Mouse (Mus musculus): ENCODE results near the gene Stx3.

The Stx3 gene

GRCm38 (mm10) chr19:11807822-11808221 lies 11.4 kb downstream of the Stx3 start:
- DNase-seq (ENCODE audit: low spot score), result no peak

GRCm38 (mm10) chr19:11807251-11807650 lies 12.0 kb downstream of the Stx3 start:
- DNase-seq (ENCODE audit: low spot score), result no peak

- no peak for DNase-seq (ENCODE audit: low spot score)
Observed at GRCm38 (mm10) chr19:11804423-11804822, 14.8 kb downstream of the Stx3 start.

- DNase-seq (ENCODE audit: low spot score), result no peak
Observed at GRCm38 (mm10) chr19:11800531-11801315, 18.5 kb downstream of the Stx3 start.

GRCm38 (mm10) chr19:11794447-11794846 lies 24.8 kb downstream of the Stx3 start:
- DNase-seq (ENCODE audit: low spot score), result no peak

GRCm38 (mm10) chr19:11793741-11794359 lies 25.4 kb downstream of the Stx3 start:
- DNase-seq (ENCODE audit: low spot score), result no peak

- DNase-seq (ENCODE audit: low spot score), result no peak
Observed at GRCm38 (mm10) chr19:11791825-11792224, 27.4 kb downstream of the Stx3 start.

- DNase-seq (ENCODE audit: low spot score), result no peak
Observed at GRCm38 (mm10) chr19:11788876-11789275, 30.3 kb downstream of the Stx3 start.

GRCm38 (mm10) chr19:11787826-11788225 lies 31.4 kb downstream of the Stx3 start:
- DNase-seq (ENCODE audit: low spot score), result no peak

- no peak for DNase-seq (ENCODE audit: low spot score)
Observed at GRCm38 (mm10) chr19:11785409-11786154, 33.6 kb downstream of the Stx3 start.

GRCm38 (mm10) chr19:11777191-11777865 lies 41.9 kb downstream of the Stx3 start:
- no peak for DNase-seq (ENCODE audit: low spot score)

GRCm38 (mm10) chr19:11770205-11770892 lies 48.9 kb downstream of the Stx3 start, which contains the start of gene Mrpl16:
Gene Mrpl16 (plus strand): TSS chr19:11770391.
- peak; percentile 91 for DNase-seq (ENCODE audit: low spot score)

- no peak for DNase-seq (ENCODE audit: low spot score)
Observed at GRCm38 (mm10) chr19:11769257-11769920, 49.8 kb downstream of the Stx3 start.

- no peak for DNase-seq (ENCODE audit: low spot score)
Observed at GRCm38 (mm10) chr19:11768163-11768562, 51.0 kb downstream of the Stx3 start.

GRCm38 (mm10) chr19:11766413-11766812 lies 52.8 kb downstream of the Stx3 start:
- no peak for DNase-seq (ENCODE audit: low spot score)

GRCm38 (mm10) chr19:11765059-11765458 lies 54.1 kb downstream of the Stx3 start:
- DNase-seq (ENCODE audit: low spot score), result no peak

- no peak for DNase-seq (ENCODE audit: low spot score)
Observed at GRCm38 (mm10) chr19:11747298-11747697, 71.9 kb downstream of the Stx3 start, which contains the start of gene Gif. Gene Gif (plus strand): TSS chr19:11747554.

GRCm38 (mm10) chr19:11745680-11746079 lies 73.5 kb downstream of the Stx3 start:
- no peak for DNase-seq (ENCODE audit: low spot score)

- no peak for DNase-seq (ENCODE audit: low spot score)
Observed at GRCm38 (mm10) chr19:11736455-11736854, 82.7 kb downstream of the Stx3 start.

GRCm38 (mm10) chr19:11730278-11730677 lies 88.9 kb downstream of the Stx3 start:
- DNase-seq (ENCODE audit: low spot score), result no peak

GRCm38 (mm10) chr19:11727304-11727703 lies 91.9 kb downstream of the Stx3 start:
- DNase-seq (ENCODE audit: low spot score), result no peak

Data from testis, postnatal 14 days (tissue).